In genomic region chr8:86695703-86696102, GRCm38 (mm10) we compare ENCODE assay signal across 18 mouse cellular contexts. TPM values are rescaled to one million over a fixed set of nuclear protein-coding genes. Genes with fewer than 3 reads are reported as not detected.
"Had no signal": no experiment of that assay in that cellular context is flagged by ENCODE, and none has a peak within 500 bp of the region (broad histone marks: within the 10 kb centered on the region; RNA-seq: fewer than 3 reads in every experiment).

No protein-coding gene starts in this region.

- H3K9me3 ChIP-seq: lung, embryonic 15.5 days; midbrain, embryonic 13.5 days; midbrain, embryonic 15.5 days; neural tube, embryonic 12.5 days; stomach, embryonic 15.5 days had no signal

- ATAC-seq: lung, postnatal 0 days; midbrain, embryonic 13.5 days; midbrain, embryonic 15.5 days had no signal

- H3K4me3 ChIP-seq: lung, embryonic 15.5 days; midbrain, embryonic 13.5 days; midbrain, embryonic 15.5 days; neural tube, embryonic 12.5 days; stomach, embryonic 15.5 days had no signal

- H3K36me3 ChIP-seq: lung, embryonic 15.5 days; midbrain, embryonic 15.5 days; stomach, embryonic 15.5 days had no signal

- DNase-seq: lung, adult 2 months; lung, postnatal 14 days; lung, postnatal 36 days; right cerebral cortex, postnatal 14 days; thymus, adult 2 months; thymus, postnatal 25 days; thymus, postnatal 4 days had no signal

- H3K4me2 ChIP-seq: lung, embryonic 15.5 days; midbrain, embryonic 11.5 days; midbrain, embryonic 13.5 days; midbrain, embryonic 15.5 days; neural tube, embryonic 12.5 days; stomach, embryonic 15.5 days had no signal

- H3K27me3 ChIP-seq: lung, embryonic 15.5 days; midbrain, embryonic 13.5 days; midbrain, embryonic 15.5 days; neural tube, embryonic 12.5 days; stomach, embryonic 15.5 days had no signal

- H3K4me1 ChIP-seq: lung, embryonic 15.5 days; midbrain, embryonic 13.5 days; midbrain, embryonic 15.5 days; neural tube, embryonic 12.5 days; stomach, embryonic 15.5 days had no signal

- H3K9ac ChIP-seq: lung, embryonic 15.5 days; midbrain, embryonic 13.5 days; midbrain, embryonic 15.5 days; neural tube, embryonic 12.5 days; stomach, embryonic 15.5 days had no signal

- H3K27ac ChIP-seq: lung, embryonic 15.5 days; macrophage; midbrain, embryonic 13.5 days; midbrain, embryonic 15.5 days; neural tube, embryonic 12.5 days; stomach, embryonic 15.5 days; stomach, postnatal 0 days had no signal

RNA-seq across cellular contexts. Expression of gene Gm10638, which starts 49.8 kb away (rescaled TPM):
- total RNA-seq: megakaryocyte, adult 5-6 weeks; monocyte, adult 5-6 weeks had no signal
- polyA plus RNA-seq: macrophage had no signal
